Mouse (Mus musculus) left cerebral cortex, adult 11 months (tissue): ENCODE measurements at regions not wholly inside any gene's neighbourhood (a gene's known extent, or its start where the extent isn't known, plus 50 kb on each side); places are given as distances from the start of the nearest gene placed in this dataset.

ENCODE experiments used
- DNase-seq: peaks from one replicate; pipeline ENCODE4 v3.0.0; 2022; ENCODE audit warnings: low spot score

- DNase-seq: no peak
Measured at GRCm38 (mm10) chr8:18311597-18311996, 666.5 kb downstream of the Defb40 start.

GRCm38 (mm10) chr8:18310927-18311326 lies 667.1 kb downstream of the Defb40 start:
- no peak for DNase-seq

DNA sequence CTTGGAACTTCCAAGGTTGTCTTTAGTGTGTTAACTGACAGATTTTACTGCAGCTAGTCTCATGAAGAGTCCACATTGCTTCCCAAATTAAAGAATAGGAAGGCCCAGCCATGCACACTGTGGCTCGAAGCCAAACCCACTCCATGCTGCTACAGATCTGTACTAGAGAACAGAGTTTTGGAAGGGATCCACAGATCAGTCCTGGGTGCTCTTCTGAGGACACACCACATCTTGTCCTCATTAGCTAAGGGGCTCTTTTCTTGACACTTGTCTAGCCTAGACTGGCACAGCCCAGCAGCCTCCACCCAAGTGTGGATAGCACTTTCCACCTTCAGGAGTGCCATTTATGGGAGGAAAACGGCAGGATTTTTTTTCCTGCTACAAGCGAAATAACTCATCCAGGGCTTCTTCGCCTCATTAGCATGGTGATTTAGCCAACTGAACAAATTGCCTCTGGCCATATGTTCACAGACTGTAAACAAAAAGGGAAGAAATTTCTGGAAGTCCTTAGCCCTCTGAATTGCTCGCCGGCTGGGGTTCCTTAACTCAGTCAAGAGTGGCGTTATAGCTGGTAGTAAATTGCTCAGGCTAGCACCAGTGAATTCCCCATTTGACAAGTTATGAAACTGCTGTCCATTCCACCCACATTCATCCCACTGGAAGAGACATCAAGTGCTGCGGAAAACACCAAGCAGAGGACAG lies 690.4 kb downstream of the Defb40 start:
- DNase-seq: no peak

- DNase-seq: no peak
Measured at GRCm38 (mm10) chr8:18279932-18280331, 698.1 kb downstream of the Defb40 start.

- peak; percentile 46 for DNase-seq
Measured at GRCm38 (mm10) chr8:18268301-18268700, 709.8 kb downstream of the Defb40 start.

DNA sequence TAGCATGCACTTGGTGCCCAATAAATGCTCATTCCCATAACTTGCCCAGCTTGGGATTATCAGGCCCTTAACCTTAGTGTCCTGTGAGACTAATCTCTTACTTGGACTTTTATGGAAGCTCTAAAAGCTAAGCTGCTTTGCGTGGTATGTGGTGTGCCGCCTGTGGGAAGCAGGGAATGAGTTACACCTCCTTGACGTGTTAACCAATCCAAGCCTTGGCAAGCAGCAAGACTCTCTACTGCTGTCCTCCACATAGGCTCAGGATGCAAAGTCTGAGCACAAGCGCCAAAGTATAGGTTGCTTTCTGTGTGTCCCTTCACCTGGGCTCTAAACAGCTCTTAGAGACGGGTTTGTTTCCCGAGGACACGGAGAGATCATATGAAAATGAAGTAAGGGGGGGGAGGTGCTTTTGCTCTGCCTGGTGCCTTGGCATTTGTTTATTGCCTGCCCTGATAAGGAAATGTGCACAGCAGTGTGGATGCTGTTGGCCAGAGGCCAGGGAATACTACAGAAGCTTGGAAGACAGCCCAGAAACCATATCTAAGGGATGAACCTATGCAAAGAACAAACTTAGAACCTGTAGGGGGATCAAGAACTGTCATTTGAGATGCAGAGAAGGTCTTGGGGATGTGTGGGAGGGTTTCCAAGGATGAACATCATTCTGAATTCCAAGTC lies 719.6 kb downstream of the Defb40 start:
- peak; percentile 16 for DNase-seq

DNA sequence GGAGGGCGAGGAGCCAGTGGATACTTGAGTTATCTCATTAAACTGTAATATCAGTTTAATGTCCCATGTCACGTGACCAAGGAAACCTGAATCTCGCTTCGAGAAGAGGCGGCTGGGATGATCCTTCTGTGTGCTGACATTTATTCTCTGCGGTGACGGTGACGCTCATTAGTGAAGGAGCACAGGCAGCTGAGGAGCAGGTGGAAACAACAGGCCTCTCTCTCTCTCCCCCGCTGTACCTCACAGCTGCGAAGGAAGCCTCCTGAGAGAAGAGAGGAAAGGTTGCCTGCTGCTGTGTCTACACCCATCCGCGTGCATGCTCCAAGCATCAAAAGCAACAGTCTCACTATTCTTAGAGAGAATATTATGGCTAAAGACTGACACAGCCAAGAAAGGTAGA lies 731.8 kb downstream of the Defb40 start:
- DNase-seq: no peak

- no peak for DNase-seq
Measured at GRCm38 (mm10) chr8:18217599-18217998, 760.5 kb downstream of the Defb40 start.

DNA sequence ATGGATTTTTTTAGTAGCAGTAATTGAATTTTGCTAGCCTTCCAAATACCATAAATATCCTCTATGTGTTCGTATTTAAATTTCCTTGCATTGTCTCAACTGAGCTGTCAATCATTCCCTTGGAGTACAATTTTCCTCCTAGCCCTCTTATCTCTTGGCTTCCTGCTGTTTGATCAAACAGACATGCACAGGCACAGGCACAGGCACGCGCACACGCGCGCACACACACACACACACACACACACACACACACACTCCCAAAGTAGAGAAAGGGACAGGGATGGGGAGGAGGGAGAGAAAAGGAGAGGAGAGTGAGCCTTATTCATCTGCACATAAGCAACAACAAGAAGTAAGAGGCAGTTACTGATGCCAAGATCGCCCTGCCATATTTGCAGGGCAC lies 760.9 kb downstream of the Defb40 start:
- DNase-seq: no peak

DNA sequence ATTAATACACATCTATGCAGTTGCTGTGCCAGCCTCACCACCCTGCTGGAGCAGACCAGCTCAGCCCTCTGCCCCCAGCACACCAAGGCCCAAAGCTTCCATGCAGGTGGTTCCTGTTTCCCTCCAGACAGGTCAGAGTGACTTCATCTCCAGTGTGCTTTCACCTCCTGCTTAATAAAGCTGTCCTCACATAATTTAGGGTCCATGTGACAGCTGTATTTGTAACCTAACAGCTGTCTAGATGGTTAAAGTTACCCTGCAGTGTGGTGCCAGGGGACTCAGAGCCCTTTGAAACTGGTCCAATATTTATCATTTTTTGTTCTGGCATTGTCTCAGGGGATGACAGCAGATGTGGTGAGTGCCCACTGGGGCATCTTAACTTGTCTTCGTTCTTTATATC lies 761.5 kb downstream of the Defb40 start:
- DNase-seq: no peak

DNA sequence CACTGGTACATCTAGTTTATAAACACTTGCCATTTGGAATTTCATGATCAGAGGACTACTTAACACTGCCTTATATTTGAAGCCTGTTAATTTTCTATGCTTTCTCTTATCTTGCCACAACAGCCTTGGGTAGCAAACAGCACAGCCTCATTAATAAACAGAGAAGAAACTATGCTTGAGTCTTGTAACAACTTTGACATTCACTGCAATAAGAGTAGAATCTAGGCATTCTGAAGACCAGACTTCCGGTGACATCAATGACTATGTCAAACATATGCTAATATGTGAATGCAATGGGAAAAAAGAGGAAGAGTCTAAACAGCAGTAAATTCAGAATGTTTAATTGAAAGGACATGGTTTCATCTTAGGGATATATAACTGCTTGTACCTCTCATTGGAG lies 768.0 kb downstream of the Defb40 start:
- DNase-seq: no peak

- DNase-seq: no peak
Measured at GRCm38 (mm10) chr8:18208658-18209057, 769.4 kb downstream of the Defb40 start.

GRCm38 (mm10) chr8:18187486-18187885 lies 790.6 kb downstream of the Defb40 start:
- DNase-seq: no peak

GRCm38 (mm10) chr8:18175544-18176092 lies 802.4 kb downstream of the Defb40 start:
- no peak for DNase-seq

- no peak for DNase-seq
Measured at GRCm38 (mm10) chr8:18158619-18159018, 819.4 kb downstream of the Defb40 start.

GRCm38 (mm10) chr8:18115333-18116044 lies 862.6 kb downstream of the Defb40 start:
- no peak for DNase-seq

- DNase-seq: no peak
Measured at GRCm38 (mm10) chr8:18113262-18113661, 864.8 kb downstream of the Defb40 start.

DNA sequence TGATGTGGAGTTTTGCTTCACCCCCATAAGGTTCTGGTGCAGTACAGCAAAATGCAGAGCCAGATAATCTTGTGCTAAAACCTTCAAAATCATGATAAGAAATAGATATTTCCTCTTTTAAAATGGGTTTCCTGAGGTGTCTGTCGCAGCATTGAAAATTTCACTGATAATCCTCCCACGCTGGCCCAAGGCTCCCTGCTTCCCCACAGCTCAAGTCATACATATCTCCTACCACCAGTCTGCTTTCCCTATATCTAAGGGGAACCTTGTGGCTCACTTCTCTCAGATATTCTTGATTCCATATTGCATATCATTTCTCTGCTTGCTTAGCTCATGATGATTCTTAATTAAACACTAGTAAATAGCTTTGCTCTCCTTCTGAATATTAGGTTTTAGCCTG lies 868.6 kb downstream of the Defb40 start:
- no peak for DNase-seq

DNA sequence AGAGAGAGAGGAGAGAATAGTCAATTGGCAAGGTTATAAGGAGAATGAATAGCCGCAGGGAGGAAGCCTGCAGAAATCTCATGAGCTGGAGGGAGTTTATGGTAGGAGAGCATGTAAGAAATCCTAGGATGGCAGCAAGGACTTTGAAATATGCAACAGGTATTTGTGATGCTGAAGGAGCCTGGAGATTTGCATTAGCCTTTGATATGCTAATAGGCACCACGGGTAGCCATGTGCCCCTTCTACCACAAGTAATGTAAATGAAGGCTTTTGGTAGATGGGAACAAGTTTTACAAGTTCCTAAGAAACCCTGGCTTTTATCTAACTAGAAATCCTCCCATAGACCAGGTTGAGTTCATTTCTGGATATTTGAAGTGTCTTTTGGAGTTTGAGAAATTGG lies 871.2 kb downstream of the Defb40 start:
- no peak for DNase-seq

- DNase-seq: no peak
Measured at GRCm38 (mm10) chr8:18065456-18065855, 912.6 kb downstream of the Defb40 start.

- DNase-seq: no peak
Measured at GRCm38 (mm10) chr8:18059526-18059925, 918.5 kb downstream of the Defb40 start.

DNA sequence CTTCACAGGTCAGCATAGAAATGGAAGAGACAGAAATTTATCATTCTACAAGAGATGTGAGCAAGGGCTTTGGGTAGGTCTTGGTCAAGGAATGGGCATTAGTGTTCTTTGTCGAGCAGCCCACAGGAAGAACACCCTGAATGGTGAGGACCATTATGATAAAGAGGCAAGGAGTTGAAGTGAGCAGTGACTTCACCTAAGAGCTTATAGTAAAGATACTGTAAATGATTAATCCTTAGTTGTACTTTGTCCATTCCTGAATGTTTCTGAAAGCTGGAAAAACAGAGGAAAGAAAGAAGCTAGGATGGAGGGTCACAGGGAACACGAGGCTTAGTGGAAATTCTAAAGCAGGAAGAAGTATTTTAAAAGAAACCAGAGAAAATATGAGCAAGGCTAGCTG lies 956.9 kb downstream of the Defb40 start:
- DNase-seq: no peak

DNA sequence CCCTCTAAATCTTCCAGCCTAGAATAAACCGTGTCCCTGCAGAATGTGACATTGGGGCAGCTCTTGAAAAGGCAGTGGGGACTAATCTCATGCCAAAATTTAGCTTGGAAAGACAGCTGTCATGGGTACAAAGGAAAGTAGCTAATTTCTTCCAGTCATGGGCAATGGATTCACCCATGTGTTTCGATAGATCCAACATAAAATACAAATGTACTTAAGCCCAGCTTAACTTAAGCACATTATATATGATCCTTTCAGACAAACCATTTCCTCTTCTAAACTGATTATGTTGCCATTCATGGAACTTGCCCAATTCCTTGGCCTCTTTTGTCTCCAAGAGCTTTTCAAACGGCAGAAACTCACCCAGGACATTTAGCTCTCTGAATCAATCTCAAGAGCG lies 970.5 kb downstream of the Defb40 start:
- DNase-seq: no peak
